Mouse (Mus musculus): Measurements from ENCODE around the gene Tspan12. TPM values are rescaled to one million over a fixed set of nuclear protein-coding genes. Genes with fewer than 3 reads are reported as not detected.
"Not testable (repeated sequence)": the region's sequence is repeated elsewhere in the genome, so short reads cannot be mapped to it uniquely, and the experiment has no call there.

Tspan12 gene
- 73.1 and 76.7 TPM in 2 replicates for polyA plus RNA-seq (2015; fragmentation: Nextera tagmentation; extraction: Ambion mirVana)

DNA sequence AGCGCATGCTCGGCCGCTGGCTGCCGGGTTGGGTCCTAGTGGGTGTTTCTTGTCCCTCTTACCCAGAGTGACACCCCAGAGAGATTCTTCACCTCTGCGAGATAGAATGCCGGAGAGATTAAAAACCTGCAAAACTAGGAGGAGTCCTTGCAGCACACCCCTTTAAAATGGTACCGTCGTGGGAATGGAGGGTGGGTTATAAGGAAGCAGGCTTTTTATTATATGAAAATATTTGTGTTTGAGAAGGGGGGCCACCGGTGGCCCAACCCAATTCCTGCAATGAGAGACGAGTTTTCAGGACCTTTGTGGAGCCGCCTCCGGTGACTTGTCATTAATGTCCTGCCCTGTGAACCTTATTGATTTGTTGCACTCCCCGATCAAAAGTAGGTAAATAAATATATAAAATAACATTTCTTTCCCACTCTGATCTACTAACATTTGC is at the start of gene Tspan12:
Tspan12 (minus strand) TSS at position 172 of the 442 bp plus-strand sequence.
- Histone ChIP-seq H3K4me1 (peaks cover 4% of the 10 kb centered on the region; the same call in 1 of the 2 replicates), H3K9me3 (no peaks in the 10 kb centered on the region), H3K27me3 (replicated peaks) (no peaks in the 10 kb centered on the region), H3K9ac (peak within 1 kb of the TSS; percentile 74), H3K36me3 (no peaks in the 10 kb centered on the region), H3K27ac (peak within 1 kb of the TSS; percentile 94), H3K4me2 (peak within 1 kb of the TSS; percentile 72), H3K4me3 (replicated peaks) (peak within 1 kb of the TSS; percentile 82)
- WGBS = 1% methylated on average over 13 of the region's 13 CpGs
- peak; percentile 51; the same call in 1 of the 2 replicates for ATAC-seq (ENCODE audit: insufficient read depth, low FRiP score, low read depth)

DNA sequence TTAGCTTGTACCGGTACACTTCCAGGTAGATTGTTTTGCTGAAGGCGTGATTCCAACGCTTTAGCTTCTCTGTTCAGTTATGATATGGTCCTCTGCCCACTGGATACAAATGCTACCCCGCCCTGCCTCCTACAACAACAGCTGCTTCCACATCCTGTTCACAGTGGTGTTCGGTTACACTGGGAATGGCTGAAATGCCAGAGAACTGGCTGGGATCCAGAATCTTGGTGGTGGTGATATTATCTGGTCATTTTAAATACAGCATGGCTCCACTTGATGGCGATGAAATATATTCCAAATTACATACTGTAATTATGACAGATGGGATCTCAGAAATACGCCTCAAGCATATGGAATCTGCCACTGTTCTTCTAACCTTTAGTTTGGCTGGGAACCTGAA is 42.1 kb upstream of the Tspan12 start:
- Histone ChIP-seq H3K4me3 (replicated peaks) (no peak overlapping the region), H3K4me1 (no peaks in the 10 kb centered on the region), H3K27ac (no peak overlapping the region), H3K9ac (no peak overlapping the region), H3K9me3 (no peaks in the 10 kb centered on the region), H3K36me3 (no peaks in the 10 kb centered on the region), H3K27me3 (replicated peaks) (no peaks in the 10 kb centered on the region), H3K4me2 (no peak overlapping the region)
- peak; percentile 68; the same call in 1 of the 2 replicates for ATAC-seq (ENCODE audit: insufficient read depth, low FRiP score, low read depth)
- 44% methylated on average over 7 of the region's 7 CpGs for WGBS

DNA sequence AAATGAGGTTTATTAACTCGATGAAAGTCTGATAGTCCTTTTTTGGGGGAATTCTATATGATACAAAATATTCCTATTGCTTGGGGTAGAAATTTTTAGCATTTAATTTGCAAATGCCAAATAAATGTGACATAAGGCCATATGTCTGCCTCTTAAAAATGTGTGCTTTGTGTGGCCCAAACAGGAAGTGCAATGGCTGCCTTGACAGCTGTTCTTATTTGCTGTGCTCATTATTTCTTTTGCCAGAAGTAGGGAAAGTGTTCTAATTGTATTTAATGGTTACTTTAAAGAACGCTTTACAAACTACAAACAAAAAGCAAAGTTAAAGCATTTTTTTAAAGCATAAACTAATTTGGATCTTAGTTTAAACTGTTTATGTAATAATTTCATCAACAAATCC is 36.8 kb upstream of the Tspan12 start:
- 62% methylated on average over 2 of the region's 2 CpGs for WGBS
- Histone ChIP-seq H3K9ac (no peak overlapping the region), H3K4me3 (replicated peaks) (no peak overlapping the region), H3K4me1 (no peaks in the 10 kb centered on the region), H3K27me3 (replicated peaks) (no peaks in the 10 kb centered on the region), H3K4me2 (no peak overlapping the region), H3K9me3 (no peaks in the 10 kb centered on the region), H3K27ac (no peak overlapping the region), H3K36me3 (no peaks in the 10 kb centered on the region)
- ATAC-seq (ENCODE audit: insufficient read depth, low FRiP score, low read depth) = no peak

DNA sequence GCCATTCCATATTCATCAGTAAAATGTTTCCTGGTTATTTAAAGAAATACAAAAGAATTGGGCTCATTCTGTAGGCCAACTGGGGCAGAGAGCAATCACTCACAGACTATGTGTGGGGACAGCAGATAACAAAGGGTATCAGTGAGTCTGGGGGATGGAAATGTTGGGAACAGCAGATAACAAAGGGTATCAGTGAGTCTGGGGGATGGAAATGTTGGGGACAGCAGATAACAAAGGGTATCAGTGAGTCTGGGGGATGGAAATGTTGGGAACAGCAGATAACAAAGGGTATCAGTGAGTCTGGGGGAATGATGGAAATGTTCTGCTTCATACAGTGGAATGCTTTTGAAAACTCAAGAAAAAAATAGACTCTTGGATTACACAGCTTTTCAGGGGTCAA is 35.7 kb upstream of the Tspan12 start:
- not testable (repeated sequence) for ATAC-seq (ENCODE audit: insufficient read depth, low FRiP score, low read depth); H3K27ac ChIP-seq; H3K4me3 ChIP-seq (replicated peaks); H3K4me2 ChIP-seq; H3K9me3 ChIP-seq; H3K36me3 ChIP-seq; H3K9ac ChIP-seq; H3K27me3 ChIP-seq (replicated peaks); H3K4me1 ChIP-seq

DNA sequence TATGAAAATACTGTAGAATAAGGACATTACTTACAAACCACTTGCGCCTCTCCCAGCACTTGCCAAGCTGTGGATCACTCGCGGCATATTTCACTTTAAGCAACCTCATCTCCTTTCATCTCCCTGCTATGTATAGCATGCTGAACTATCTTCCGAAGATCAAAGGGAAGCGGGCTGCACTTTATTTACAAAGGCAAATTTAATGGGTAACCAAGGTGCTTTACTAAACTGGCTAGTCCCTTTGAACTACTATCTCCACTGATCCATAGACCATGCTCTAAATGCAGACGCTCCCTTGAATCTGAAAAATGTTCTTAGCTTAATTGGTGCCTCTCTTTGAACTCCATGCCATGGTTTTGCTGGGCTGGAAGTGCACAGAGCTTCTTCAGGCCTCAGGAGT is 27.2 kb upstream of the Tspan12 start:
- Histone ChIP-seq H3K4me1 (no peaks in the 10 kb centered on the region), H3K9ac (no peak overlapping the region), H3K27me3 (replicated peaks) (no peaks in the 10 kb centered on the region), H3K4me3 (replicated peaks) (no peak overlapping the region), H3K4me2 (no peak overlapping the region), H3K27ac (no peak overlapping the region), H3K9me3 (no peaks in the 10 kb centered on the region), H3K36me3 (no peaks in the 10 kb centered on the region)
- no peak for ATAC-seq (ENCODE audit: insufficient read depth, low FRiP score, low read depth)
- 50% methylated on average over 6 of the region's 6 CpGs for WGBS

DNA sequence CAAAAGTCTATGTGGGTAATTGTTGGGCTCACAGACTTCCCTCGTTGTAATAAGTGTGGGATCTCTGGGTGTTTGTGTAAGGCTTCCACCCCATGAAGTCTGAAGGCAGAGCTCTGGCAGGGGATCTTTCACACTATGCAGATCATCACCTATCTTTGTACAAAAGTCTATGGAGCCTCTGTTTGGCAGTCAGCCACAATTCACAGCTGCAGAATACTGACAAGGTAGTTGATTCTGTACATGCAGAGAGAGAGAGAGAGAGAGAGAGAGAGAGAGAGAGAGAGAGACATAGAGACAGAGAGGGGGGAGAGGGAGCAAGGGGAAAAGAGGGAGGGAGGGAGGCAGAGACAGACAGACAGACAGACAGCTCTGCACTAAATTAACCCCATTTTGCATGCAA is 15.0 kb upstream of the Tspan12 start:
- Histone ChIP-seq H3K4me1 (no peaks in the 10 kb centered on the region), H3K27ac (no peak overlapping the region), H3K4me2 (no peak overlapping the region), H3K4me3 (replicated peaks) (no peak overlapping the region), H3K9ac (no peak overlapping the region), H3K36me3 (no peaks in the 10 kb centered on the region), H3K9me3 (no peaks in the 10 kb centered on the region), H3K27me3 (replicated peaks) (no peaks in the 10 kb centered on the region)
- 36% methylated on average over 1 of the region's 1 CpGs for WGBS
- ATAC-seq (ENCODE audit: insufficient read depth, low FRiP score, low read depth) = no peak

DNA sequence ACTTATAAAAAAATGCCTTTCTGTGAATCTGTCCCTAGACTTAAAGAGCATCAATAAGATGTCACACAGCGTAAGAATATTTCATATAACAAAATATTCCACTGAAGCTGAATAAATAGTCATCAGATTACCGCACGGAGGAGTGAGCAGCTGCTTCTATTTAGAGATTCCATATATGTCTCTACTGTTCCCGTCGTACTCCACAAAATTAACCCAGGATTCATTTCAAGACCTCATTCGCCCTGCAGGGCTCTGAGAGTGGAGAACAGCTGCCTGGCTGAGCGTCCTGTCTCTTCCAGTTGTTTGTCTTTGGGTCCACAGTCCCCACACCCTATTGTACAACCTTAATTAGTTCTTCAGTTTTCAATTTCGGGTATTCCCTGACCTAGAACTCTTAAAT is 11.9 kb upstream of the Tspan12 start:
- H3K9me3 ChIP-seq = no peaks in the 10 kb centered on the region
- no peak overlapping the region for H3K4me2 ChIP-seq
- no peak overlapping the region for H3K4me3 ChIP-seq (replicated peaks)
- H3K27ac ChIP-seq = no peak overlapping the region
- no peaks in the 10 kb centered on the region for H3K36me3 ChIP-seq
- no peak for ATAC-seq (ENCODE audit: insufficient read depth, low FRiP score, low read depth)
- H3K27me3 ChIP-seq (replicated peaks) = no peaks in the 10 kb centered on the region
- 35% methylated on average over 8 of the region's 8 CpGs for WGBS
- no peak overlapping the region for H3K9ac ChIP-seq
- no peaks in the 10 kb centered on the region for H3K4me1 ChIP-seq

DNA sequence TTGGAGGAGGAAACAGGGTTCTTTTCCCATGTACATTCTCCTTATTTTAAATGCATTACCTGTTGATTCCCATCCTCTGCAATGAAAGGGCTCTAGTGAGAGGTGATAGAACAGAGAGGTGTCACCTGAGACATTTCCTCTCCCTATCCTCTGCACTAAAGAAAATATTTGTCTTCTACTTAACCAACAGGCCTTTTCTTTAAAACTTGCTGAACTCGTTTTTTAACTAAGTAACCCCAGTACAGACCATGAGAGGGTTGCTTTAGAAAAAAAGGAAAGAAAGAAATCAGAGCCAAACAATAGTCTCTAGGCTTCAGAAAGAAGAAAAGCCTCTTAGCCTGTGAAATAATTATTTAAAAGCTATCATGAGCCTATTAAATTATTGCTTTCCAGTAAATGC is 11.2 kb upstream of the Tspan12 start:
- no peak overlapping the region for H3K4me3 ChIP-seq (replicated peaks)
- H3K4me1 ChIP-seq = no peaks in the 10 kb centered on the region
- no peak overlapping the region for H3K9ac ChIP-seq
- H3K9me3 ChIP-seq = no peaks in the 10 kb centered on the region
- H3K27me3 ChIP-seq (replicated peaks) = no peaks in the 10 kb centered on the region
- H3K36me3 ChIP-seq = no peaks in the 10 kb centered on the region
- WGBS = 35% methylated on average over 1 of the region's 1 CpGs
- ATAC-seq (ENCODE audit: insufficient read depth, low FRiP score, low read depth) = peak; percentile 81
- no peak overlapping the region for H3K4me2 ChIP-seq
- H3K27ac ChIP-seq = peak overlapping the region; percentile 53; the same call in 1 of the 2 replicates

DNA sequence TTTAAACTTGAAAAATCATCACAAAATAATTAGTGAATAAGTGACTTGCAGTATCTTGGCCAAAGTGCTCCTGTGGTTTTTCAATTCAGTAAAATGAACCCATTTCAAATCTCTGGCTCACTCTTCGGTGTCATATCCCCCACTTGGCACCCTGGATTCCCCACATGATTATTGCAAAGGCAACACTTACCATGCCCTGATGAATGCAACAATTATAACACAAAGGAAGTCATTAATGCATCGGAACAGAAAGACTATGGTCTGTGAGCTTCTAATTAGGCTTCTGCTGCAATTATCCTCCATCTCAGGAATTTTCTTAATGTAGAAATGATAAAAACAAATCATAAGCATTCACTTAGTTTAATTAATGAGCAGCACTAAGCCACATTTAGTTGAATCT is 9.0 kb upstream of the Tspan12 start:
- Histone ChIP-seq H3K4me3 (replicated peaks) (no peak overlapping the region), H3K9ac (no peak overlapping the region), H3K4me2 (no peak overlapping the region), H3K27me3 (replicated peaks) (no peaks in the 10 kb centered on the region), H3K9me3 (no peaks in the 10 kb centered on the region), H3K36me3 (no peaks in the 10 kb centered on the region), H3K27ac (no peak overlapping the region), H3K4me1 (no peaks in the 10 kb centered on the region)
- 86% methylated on average over 2 of the region's 2 CpGs for WGBS
- no peak for ATAC-seq (ENCODE audit: insufficient read depth, low FRiP score, low read depth)

DNA sequence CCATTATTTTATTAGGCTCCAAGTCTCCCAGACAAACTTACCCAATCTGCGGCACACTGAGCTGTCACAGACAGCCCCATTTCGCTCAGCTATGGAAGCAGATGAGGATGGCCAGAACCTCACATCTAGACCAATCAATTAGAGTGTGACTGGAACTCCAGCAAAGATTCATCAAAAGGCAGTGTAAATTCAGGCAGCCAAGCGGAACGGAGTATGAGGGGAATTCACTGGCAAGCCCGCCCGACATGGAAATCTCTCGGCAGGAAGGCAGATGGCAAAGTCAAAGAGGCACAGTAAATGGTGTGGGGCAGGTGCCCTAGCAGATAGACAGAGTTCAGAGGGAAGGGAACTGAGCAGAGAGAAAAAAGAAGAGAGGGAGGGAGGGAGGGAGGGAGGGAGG is 5.5 kb upstream of the Tspan12 start:
- Histone ChIP-seq H3K27ac (no peak overlapping the region), H3K4me2 (no peak overlapping the region), H3K9me3 (no peaks in the 10 kb centered on the region), H3K36me3 (no peaks in the 10 kb centered on the region), H3K27me3 (replicated peaks) (no peaks in the 10 kb centered on the region), H3K4me3 (replicated peaks) (no peak overlapping the region), H3K4me1 (peaks cover 4% of the 10 kb centered on the region; the same call in 1 of the 2 replicates), H3K9ac (no peak overlapping the region)
- WGBS = 43% methylated on average over 7 of the region's 7 CpGs
- no peak for ATAC-seq (ENCODE audit: insufficient read depth, low FRiP score, low read depth)

DNA sequence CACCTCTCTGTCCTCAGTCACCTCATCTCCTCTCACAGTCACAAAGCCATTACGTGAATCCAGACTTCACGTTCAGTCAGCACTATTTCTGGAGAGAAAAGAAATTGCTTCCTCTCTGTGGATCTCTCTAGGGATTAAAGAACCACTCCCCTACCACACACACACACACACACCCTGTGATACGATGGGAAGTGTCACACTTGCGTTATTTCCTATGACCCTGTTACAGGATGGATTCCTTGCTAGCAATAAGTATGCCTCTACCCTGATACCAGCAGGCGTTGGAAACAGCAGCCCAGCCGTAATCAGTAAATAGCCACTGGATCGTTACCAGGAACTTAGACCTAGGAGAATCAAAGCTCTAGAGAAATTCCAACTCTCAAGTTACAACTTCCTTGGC is 3.6 kb upstream of the Tspan12 start:
- H3K4me1 ChIP-seq = peaks cover 4% of the 10 kb centered on the region; the same call in 1 of the 2 replicates
- H3K27me3 ChIP-seq (replicated peaks) = no peaks in the 10 kb centered on the region
- no peak overlapping the region for H3K4me3 ChIP-seq (replicated peaks)
- 27% methylated on average over 7 of the region's 7 CpGs for WGBS
- no peak overlapping the region for H3K9ac ChIP-seq
- no peaks in the 10 kb centered on the region for H3K36me3 ChIP-seq
- H3K9me3 ChIP-seq = no peaks in the 10 kb centered on the region
- ATAC-seq (ENCODE audit: insufficient read depth, low FRiP score, low read depth) = no peak
- H3K4me2 ChIP-seq = no peak overlapping the region
- H3K27ac ChIP-seq = no peak overlapping the region

DNA sequence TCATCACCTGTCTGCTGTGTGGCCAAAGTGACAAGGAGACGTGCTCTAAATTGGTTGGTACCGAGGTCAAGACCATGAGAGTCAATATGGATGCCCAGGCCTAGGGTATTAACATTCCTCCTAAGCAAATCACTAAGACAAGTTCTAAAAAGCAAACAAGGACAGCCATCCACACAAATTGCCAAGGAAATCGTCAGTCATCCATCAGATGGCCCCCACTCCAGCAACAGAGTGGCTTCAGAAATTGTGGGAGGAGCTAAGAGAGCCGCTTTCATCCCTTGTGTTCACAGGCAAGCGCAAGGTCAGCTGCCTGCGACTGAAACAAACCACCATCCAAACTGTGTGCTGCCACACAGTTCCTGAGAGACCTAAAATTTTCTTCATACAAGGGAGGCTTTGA is 1.0 kb upstream of the Tspan12 start:
- no peaks in the 10 kb centered on the region for H3K36me3 ChIP-seq
- H3K4me1 ChIP-seq = peaks cover 4% of the 10 kb centered on the region; the same call in 1 of the 2 replicates
- no peak overlapping the region for H3K9ac ChIP-seq
- H3K4me3 ChIP-seq (replicated peaks) = no peak overlapping the region
- ATAC-seq (ENCODE audit: insufficient read depth, low FRiP score, low read depth) = no peak
- no peak overlapping the region for H3K27ac ChIP-seq
- H3K4me2 ChIP-seq = no peak overlapping the region
- H3K27me3 ChIP-seq (replicated peaks) = no peaks in the 10 kb centered on the region
- WGBS = 25% methylated on average over 6 of the region's 6 CpGs
- H3K9me3 ChIP-seq = no peaks in the 10 kb centered on the region
